Mouse (Mus musculus): ENCODE data around the gene Smim24. TPM values are rescaled to one million over a fixed set of nuclear protein-coding genes. Genes with fewer than 3 reads are reported as not detected.

Gene Smim24
- polyA plus RNA-seq, 1 experiment from 2014 or later: 2.8 TPM

GRCm38 (mm10) chr10:81383802-81384604, 8.8 kb upstream of the Smim24 start, which contains the start of the genes Dohh and Gm48551:
Dohh (plus strand) TSS chr10:81384428.
Gm48551 (plus strand) TSS chr10:81384466.
- Histone ChIP-seq H3K4me1 (peaks cover 20% of the 10 kb centered on the region), H3K9me3 (no peaks in the 10 kb centered on the region), H3K27me3 (no peaks in the 10 kb centered on the region)

GRCm38 (mm10) chr10:81384605-81384982, 8.3 kb upstream of the Smim24 start:
- Histone ChIP-seq H3K9me3 (no peaks in the 10 kb centered on the region), H3K9ac (replicated peaks) (peak overlapping the region; percentile 83), H3K4me2 (replicated peaks) (peak overlapping the region; percentile 87), H3K27me3 (no peaks in the 10 kb centered on the region), H3K4me1 (peaks cover 18% of the 10 kb centered on the region), H3K36me3 (peaks cover 34% of the 10 kb centered on the region), H3K27ac (replicated peaks) (peak overlapping the region; percentile 78), H3K4me3 (peak overlapping the region; percentile 65)
- WGBS: under 1% methylated on average over 19 of the region's 19 CpGs
- peak; percentile 20; the same call in 1 of the 2 replicates for ATAC-seq (ENCODE audit: low FRiP score, low read depth)

More at GRCm38 (mm10) chr10:81383802-81384604, 8.8 kb upstream of the Smim24 start, which contains the start of the genes Dohh and Gm48551:
- H3K4me2 ChIP-seq (replicated peaks): peak within 1 kb of the TSS; percentile 87
- H3K4me3 ChIP-seq: peak within 1 kb of the TSS; percentile 65
- H3K36me3 ChIP-seq: peaks cover 32% of the 10 kb centered on the region
- peak within 1 kb of the TSS; percentile 78 for H3K27ac ChIP-seq (replicated peaks)
- peak; percentile 95 for ATAC-seq (ENCODE audit: low FRiP score, low read depth)
- whole genome bisulfite sequencing: 10% methylated on average over 54 of the region's 54 CpGs
- peak within 1 kb of the TSS; percentile 83 for H3K9ac ChIP-seq (replicated peaks)

- H3K9me3 ChIP-seq: no peaks in the 10 kb centered on the region
- peaks cover 34% of the 10 kb centered on the region for H3K36me3 ChIP-seq
- no peaks in the 10 kb centered on the region for H3K27me3 ChIP-seq
- H3K4me2 ChIP-seq (replicated peaks): peak overlapping the region; percentile 87
- no peak overlapping the region for H3K27ac ChIP-seq (replicated peaks)
- no peak for ATAC-seq (ENCODE audit: low FRiP score, low read depth)
- 81% methylated on average over 22 of the region's 22 CpGs for WGBS
- peak overlapping the region; percentile 83; the same call in 1 of the 2 replicates for H3K9ac ChIP-seq (replicated peaks)
- H3K4me3 ChIP-seq: peak overlapping the region; percentile 65
- peaks cover 24% of the 10 kb centered on the region for H3K4me1 ChIP-seq
These were observed 7.1 kb upstream of the Smim24 start for GRCm38 (mm10) chr10:81385603-81386306.

- H3K27ac ChIP-seq (replicated peaks): no peak overlapping the region
- no peak for ATAC-seq (ENCODE audit: low FRiP score, low read depth)
- H3K4me1 ChIP-seq: peaks cover 21% of the 10 kb centered on the region
- 93% methylated on average over 20 of the region's 20 CpGs for WGBS
- H3K36me3 ChIP-seq: peaks cover 34% of the 10 kb centered on the region
- no peaks in the 10 kb centered on the region for H3K9me3 ChIP-seq
- no peak overlapping the region for H3K4me2 ChIP-seq (replicated peaks)
- H3K4me3 ChIP-seq: no peak overlapping the region
- H3K27me3 ChIP-seq: no peaks in the 10 kb centered on the region; the same call in 1 of the 2 replicates
- H3K9ac ChIP-seq (replicated peaks): no peak overlapping the region
These were observed 5.1 kb upstream of the Smim24 start for GRCm38 (mm10) chr10:81387716-81388115.

- peaks cover 34% of the 10 kb centered on the region for H3K36me3 ChIP-seq
- no peak for ATAC-seq (ENCODE audit: low FRiP score, low read depth)
- H3K9ac ChIP-seq (replicated peaks): no peak within 1 kb of the TSS
- 90% methylated on average over 5 of the region's 5 CpGs for WGBS
- H3K4me1 ChIP-seq: peaks cover 29% of the 10 kb centered on the region
- H3K27ac ChIP-seq (replicated peaks): 0 out of 2 replicates have a peak within 1 kb of the TSS, but pooled peaks have one; percentile 46
- H3K4me2 ChIP-seq (replicated peaks): no peak within 1 kb of the TSS
- H3K27me3 ChIP-seq: no peaks in the 10 kb centered on the region; the same call in 1 of the 2 replicates
- no peak within 1 kb of the TSS for H3K4me3 ChIP-seq
- H3K9me3 ChIP-seq: no peaks in the 10 kb centered on the region
These were observed 4.3 kb upstream of the Smim24 start, which contains the start of gene Gm48552 for GRCm38 (mm10) chr10:81388505-81389055. Gm48552 (plus strand) TSS chr10:81389005.

GRCm38 (mm10) chr10:81389373-81389772, 3.5 kb upstream of the Smim24 start:
- WGBS: 59% methylated on average over 3 of the region's 3 CpGs
- H3K4me2 ChIP-seq (replicated peaks): no peak overlapping the region
- peaks cover under 1% of the 10 kb centered on the region; the same call in 1 of the 2 replicates for H3K27me3 ChIP-seq
- H3K4me1 ChIP-seq: peaks cover 34% of the 10 kb centered on the region
- 0 out of 2 replicates have a peak overlapping the region, but pooled peaks have one; percentile 46 for H3K27ac ChIP-seq (replicated peaks)
- ATAC-seq (ENCODE audit: low FRiP score, low read depth): no peak
- H3K4me3 ChIP-seq: no peak overlapping the region
- H3K9ac ChIP-seq (replicated peaks): no peak overlapping the region
- H3K36me3 ChIP-seq: peaks cover 34% of the 10 kb centered on the region
- no peaks in the 10 kb centered on the region for H3K9me3 ChIP-seq

GRCm38 (mm10) chr10:81389801-81390677, 2.8 kb upstream of the Smim24 start:
- Histone ChIP-seq H3K27ac (replicated peaks) (no peak overlapping the region), H3K4me2 (replicated peaks) (no peak overlapping the region), H3K36me3 (peaks cover 34% of the 10 kb centered on the region), H3K9me3 (no peaks in the 10 kb centered on the region), H3K27me3 (peaks cover 7% of the 10 kb centered on the region; the same call in 1 of the 2 replicates), H3K4me3 (no peak overlapping the region), H3K4me1 (peaks cover 31% of the 10 kb centered on the region), H3K9ac (replicated peaks) (no peak overlapping the region)
- WGBS: 57% methylated on average over 23 of the region's 23 CpGs
- peak; percentile 62; the same call in 1 of the 2 replicates for ATAC-seq (ENCODE audit: low FRiP score, low read depth)

GRCm38 (mm10) chr10:81390678-81390965, 2.2 kb upstream of the Smim24 start:
- H3K4me3 ChIP-seq: no peak overlapping the region
- H3K27me3 ChIP-seq: peaks cover 7% of the 10 kb centered on the region; the same call in 1 of the 2 replicates
- H3K4me2 ChIP-seq (replicated peaks): no peak overlapping the region
- no peak overlapping the region for H3K27ac ChIP-seq (replicated peaks)
- peaks cover 34% of the 10 kb centered on the region for H3K36me3 ChIP-seq
- peaks cover 25% of the 10 kb centered on the region for H3K4me1 ChIP-seq
- 94% methylated on average over 13 of the region's 13 CpGs for WGBS
- no peaks in the 10 kb centered on the region for H3K9me3 ChIP-seq
- H3K9ac ChIP-seq (replicated peaks): no peak overlapping the region
- ATAC-seq (ENCODE audit: low FRiP score, low read depth): no peak

- WGBS: 88% methylated on average over 6 of the region's 6 CpGs
- Histone ChIP-seq H3K9ac (replicated peaks) (no peak overlapping the region), H3K27ac (replicated peaks) (no peak overlapping the region), H3K4me3 (no peak overlapping the region), H3K27me3 (peaks cover 7% of the 10 kb centered on the region; the same call in 1 of the 2 replicates), H3K36me3 (peaks cover 19% of the 10 kb centered on the region), H3K9me3 (no peaks in the 10 kb centered on the region), H3K4me1 (peaks cover 27% of the 10 kb centered on the region), H3K4me2 (replicated peaks) (no peak overlapping the region)
- ATAC-seq (ENCODE audit: low FRiP score, low read depth): no peak
These were observed 581 bp upstream of the Smim24 start for GRCm38 (mm10) chr10:81392270-81392669.

- no peak for ATAC-seq (ENCODE audit: low FRiP score, low read depth)
- Histone ChIP-seq H3K9ac (replicated peaks) (peak overlapping the region; percentile 46), H3K4me1 (peaks cover 31% of the 10 kb centered on the region), H3K4me2 (replicated peaks) (peak overlapping the region; percentile 38), H3K4me3 (peak overlapping the region; percentile 19), H3K27ac (replicated peaks) (no peak overlapping the region), H3K36me3 (peaks cover 6% of the 10 kb centered on the region), H3K27me3 (peaks cover 16% of the 10 kb centered on the region; the same call in 1 of the 2 replicates), H3K9me3 (no peaks in the 10 kb centered on the region)
- 9% methylated on average over 19 of the region's 19 CpGs for WGBS
These were observed 709 bp downstream of the Smim24 start for GRCm38 (mm10) chr10:81393456-81394063.

Data from midbrain, embryonic 12.5 days (tissue).